Mouse (Mus musculus) liver, postnatal 0 days (tissue): Measurements from ENCODE around the gene Igsf11.

ENCODE experiments used
- CTCF ChIP-seq: sonication (generic); IDR thresholded peaks from 2 replicates; pipeline ENCODE4 v1.5.1; 2016; ENCODE audit warnings: antibody characterized with exemption, low read depth
- EP300 ChIP-seq: IDR thresholded peaks from 2 replicates; pipeline ENCODE4 v1.6.1; 2016; ENCODE audit warnings: antibody characterized with exemption, low read depth, mild to moderate bottlenecking

- TF ChIP-seq EP300, result no peak
- TF ChIP-seq CTCF, result no peak
These were observed 48.8 kb downstream of the Igsf11 start for GRCm38 (mm10) chr16:38941275-38941674.
